Mouse (Mus musculus) thymus, adult 2 months (tissue): ENCODE data around the gene Ptprj. TPM values are rescaled to one million over a fixed set of nuclear protein-coding genes. Genes with fewer than 3 reads are reported as not detected.
A peak's percentile ranks its signal among the peaks of the same experiment; 100 is the strongest.

ENCODE experiments used
- DNase-seq: peaks from one replicate; pipeline ENCODE4 v3.0.0; 2021
- H3K27ac ChIP-seq: fragments of 200-500 bp; 2 replicates; pipeline ENCODE4 v1.5.1; 2012; ENCODE audit warnings: low read length, control low read depth; ENCODE audit not compliant: control insufficient read depth, insufficient read depth
- H3K27me3 ChIP-seq: fragments of 200-500 bp; 2 replicates; pipeline ENCODE4 v1.6.1; 2012; ENCODE audit warnings: mild to moderate bottlenecking, low read length, moderate library complexity, mixed read lengths; ENCODE audit not compliant: control insufficient read depth, insufficient read depth
- H3K36me3 ChIP-seq: fragments of 200-500 bp; 2 replicates; pipeline ENCODE4 v1.6.1; 2012; ENCODE audit warnings: mild to moderate bottlenecking, low read length, moderate library complexity; ENCODE audit not compliant: control insufficient read depth, insufficient read depth
- H3K4me1 ChIP-seq: fragments of 200-500 bp; replicated peaks from 2 replicates; pipeline ENCODE4 v1.6.1; 2012; ENCODE audit warnings: low read length; ENCODE audit not compliant: control insufficient read depth, insufficient read depth
- H3K4me3 ChIP-seq: fragments of 200-500 bp; 2 replicates; pipeline ENCODE4 v1.5.1; 2012; ENCODE audit warnings: mild to moderate bottlenecking, low read length, control low read depth, moderate library complexity; ENCODE audit not compliant: control insufficient read depth, insufficient read depth
- CTCF ChIP-seq: fragments of 200-500 bp; IDR thresholded peaks from 2 replicates; pipeline ENCODE4 v1.5.1; 2012; ENCODE audit warnings: mild to moderate bottlenecking, control low read depth, low read length, moderate library complexity, borderline replicate concordance; ENCODE audit not compliant: control insufficient read depth, poor library complexity, insufficient read depth; ENCODE audit errors: extremely low read depth
- POLR2A ChIP-seq: fragments of 200-500 bp; IDR thresholded peaks from 2 replicates; pipeline ENCODE4 v1.6.1; 2012; ENCODE audit warnings: mild to moderate bottlenecking, low read length, control low read depth, moderate library complexity; ENCODE audit not compliant: control insufficient read depth, poor library complexity, insufficient read depth; ENCODE audit errors: extremely low read depth
- WGBS: fragments of 180-500 bp; shearing (Covaris S2); methylation state at CpG from one replicate; pipeline ENCODE4 v1.1.7; 2018; 5-methylcytosine and 5-hydroxymethylcytosine counted together
- polyA plus RNA-seq: library from polyadenylated mRNA; depleted of rRNA; stranded (reverse); fragments of >200 nt; gene quantifications from 2 replicates; pipeline ENCODE4 v1.2.3, GENCODE M21; 2012

The Ptprj gene
- polyA plus RNA-seq, 1 experiment: 5.0 TPM

- TF ChIP-seq POLR2A (no peak), CTCF (no peak)
- H3K27me3 ChIP-seq: no peaks in the 10 kb centered on the region
- H3K27ac ChIP-seq: no peak overlapping the region
- 52% methylated on average over 4 of the region's 4 CpGs for WGBS
- no peak overlapping the region for H3K4me3 ChIP-seq
- H3K4me1 ChIP-seq: peaks cover 18% of the 10 kb centered on the region
- no peak for DNase-seq
- H3K36me3 ChIP-seq: no peaks in the 10 kb centered on the region
Observed at GRCm38 (mm10) chr2:90584506-90584905, 4.1 kb upstream of the Ptprj start.

GRCm38 (mm10) chr2:90583628-90584131, 3.2 kb upstream of the Ptprj start:
- TF ChIP-seq CTCF (no peak), POLR2A (no peak)
- Histone ChIP-seq H3K4me1 (peaks cover 24% of the 10 kb centered on the region), H3K27ac (no peak overlapping the region), H3K27me3 (no peaks in the 10 kb centered on the region), H3K4me3 (no peak overlapping the region), H3K36me3 (no peaks in the 10 kb centered on the region)
- WGBS: 18% methylated on average over 5 of the region's 5 CpGs
- DNase-seq: no peak

- TF ChIP-seq CTCF: no peak
- TF ChIP-seq POLR2A: no peak
- H3K4me1 ChIP-seq: peaks cover 24% of the 10 kb centered on the region
- no peak overlapping the region for H3K4me3 ChIP-seq
- H3K36me3 ChIP-seq: no peaks in the 10 kb centered on the region
- H3K27ac ChIP-seq: no peak overlapping the region
- DNase-seq: no peak
- WGBS: 74% methylated on average over 2 of the region's 2 CpGs
- no peaks in the 10 kb centered on the region for H3K27me3 ChIP-seq
Observed at GRCm38 (mm10) chr2:90582814-90583213, 2.4 kb upstream of the Ptprj start.

GRCm38 (mm10) chr2:90582311-90582710, 1.9 kb upstream of the Ptprj start:
- Histone ChIP-seq H3K4me3 (no peak overlapping the region), H3K4me1 (peaks cover 28% of the 10 kb centered on the region), H3K27ac (no peak overlapping the region), H3K27me3 (no peaks in the 10 kb centered on the region), H3K36me3 (no peaks in the 10 kb centered on the region)
- TF ChIP-seq CTCF (no peak), POLR2A (no peak)
- 62% methylated on average over 4 of the region's 4 CpGs for WGBS
- DNase-seq: no peak

- no peaks in the 10 kb centered on the region for H3K27me3 ChIP-seq
- H3K36me3 ChIP-seq: no peaks in the 10 kb centered on the region
- no peak overlapping the region for H3K27ac ChIP-seq
- H3K4me1 ChIP-seq: peaks cover 28% of the 10 kb centered on the region
- no peak overlapping the region for H3K4me3 ChIP-seq
- DNase-seq: no peak
- WGBS: 10% methylated on average over 1 of the region's 1 CpGs
- TF ChIP-seq POLR2A: no peak
- no peak for TF ChIP-seq CTCF
Observed at GRCm38 (mm10) chr2:90581796-90582125, 1.3 kb upstream of the Ptprj start.

GRCm38 (mm10) chr2:90581006-90581795, 754 bp upstream of the Ptprj start:
- Histone ChIP-seq H3K36me3 (no peaks in the 10 kb centered on the region), H3K4me1 (peaks cover 28% of the 10 kb centered on the region), H3K27ac (no peak overlapping the region), H3K4me3 (peak overlapping the region; percentile 48), H3K27me3 (no peaks in the 10 kb centered on the region)
- 3% methylated on average over 11 of the region's 11 CpGs for WGBS
- TF ChIP-seq CTCF (no peak), POLR2A (no peak)
- DNase-seq: no peak

- 0% methylated on average over 44 of the region's 44 CpGs for WGBS
- peaks cover 30% of the 10 kb centered on the region for H3K4me1 ChIP-seq
- peak overlapping the region; percentile 48 for H3K4me3 ChIP-seq
- H3K36me3 ChIP-seq: no peaks in the 10 kb centered on the region
- no peaks in the 10 kb centered on the region for H3K27me3 ChIP-seq
- no peak for TF ChIP-seq CTCF
- TF ChIP-seq POLR2A: no peak
- no peak overlapping the region for H3K27ac ChIP-seq
- DNase-seq: peak; percentile 42
Observed at GRCm38 (mm10) chr2:90579728-90580235, 665 bp downstream of the Ptprj start.
